Mouse (Mus musculus) embryonic facial prominence, embryonic 14.5 days (tissue): ENCODE results near the gene Trex1. TPM values are rescaled to one million over a fixed set of nuclear protein-coding genes. Genes with fewer than 3 reads are reported as not detected.

Experiments used
- ATAC-seq: fragments of 200-750 bp; cut with Nextera tagmentation; 2 replicates; pipeline ENCODE4 v1.8.0; 2017; ENCODE audit warnings: low read depth, moderate number of reproducible peaks, moderate TSS enrichment
- DNase-seq: peaks from one replicate; pipeline ENCODE4 v3.0.0-alpha.2; 2015; ENCODE audit warnings: low spot score
- H3K27ac ChIP-seq: fragments of 300-500 bp; sonication (generic); replicated peaks from 2 replicates; pipeline ENCODE4 v1.5.1; 2014; ENCODE audit warnings: low read depth, mild to moderate bottlenecking, low read length, moderate library complexity
- H3K27me3 ChIP-seq: fragments of 300-500 bp; sonication (generic); replicated peaks from 2 replicates; pipeline ENCODE4 v1.6.1; 2014; ENCODE audit warnings: low read length; ENCODE audit not compliant: control insufficient read depth, insufficient read depth
- H3K36me3 ChIP-seq: fragments of 300-500 bp; sonication (generic); 2 replicates; pipeline ENCODE4 v1.6.1; 2014; ENCODE audit warnings: low read length, mixed read lengths; ENCODE audit not compliant: control insufficient read depth, insufficient read depth
- H3K4me1 ChIP-seq: fragments of 300-500 bp; sonication (generic); 2 replicates; pipeline ENCODE4 v1.6.1; 2014; ENCODE audit warnings: antibody characterized with exemption, low read length; ENCODE audit not compliant: control insufficient read depth, insufficient read depth
- H3K4me2 ChIP-seq: fragments of 300-500 bp; sonication (generic); 2 replicates; pipeline ENCODE4 v1.6.1; 2014; ENCODE audit warnings: low read depth, mild to moderate bottlenecking, low read length, moderate library complexity, mixed read lengths
- H3K4me3 ChIP-seq: fragments of 300-500 bp; sonication (generic); 2 replicates; pipeline ENCODE4 v1.5.1; 2014; ENCODE audit warnings: low read depth, mild to moderate bottlenecking, low read length
- H3K9ac ChIP-seq: fragments of 300-500 bp; sonication (generic); 2 replicates; pipeline ENCODE4 v1.6.1; 2014; ENCODE audit warnings: low read depth, mild to moderate bottlenecking, low read length, moderate library complexity, mixed read lengths
- H3K9me3 ChIP-seq: fragments of 300-500 bp; sonication (generic); 2 replicates; pipeline ENCODE4 v1.6.1; 2016; ENCODE audit warnings: low read length; ENCODE audit not compliant: control insufficient read depth
- WGBS: fragments of 180-500 bp; shearing (Covaris S2); extraction: QIAGEN DNeasy Blood & Tissue Kit; methylation state at CpG from one replicate; pipeline ENCODE4 v1.1.7; 2014; 5-methylcytosine and 5-hydroxymethylcytosine counted together
- polyA plus RNA-seq: library from polyadenylated mRNA; unstranded; fragments of >200 nt; fragmentation: Nextera tagmentation; extraction: Ambion mirVana; gene quantifications from 2 replicates; pipeline ENCODE4 v1.2.1, GENCODE M21; 2014

Gene Trex1
- polyA plus RNA-seq, 1 experiment from 2014 or later = 15.5 TPM

GRCm38 (mm10) chr9:109009636-109010315 is 49.8 kb downstream of the Trex1 start:
- 39% methylated on average over 17 of the region's 17 CpGs for WGBS

GRCm38 (mm10) chr9:109008994-109009635 is 50.4 kb downstream of the Trex1 start:
- H3K27ac ChIP-seq = no peak overlapping the region
- 56% methylated on average over 10 of the region's 10 CpGs for WGBS
- H3K9me3 ChIP-seq = no peaks in the 10 kb centered on the region
- no peak overlapping the region for H3K4me2 ChIP-seq
- H3K36me3 ChIP-seq = 0 out of 2 replicates have a peak, but pooled peaks cover 37% of the 10 kb centered on the region
- H3K9ac ChIP-seq = no peak overlapping the region
- no peak overlapping the region for H3K4me3 ChIP-seq
- ATAC-seq = no peak
- H3K4me1 ChIP-seq = no peaks in the 10 kb centered on the region; the same call in 1 of the 2 replicates
- no peaks in the 10 kb centered on the region for H3K27me3 ChIP-seq
- DNase-seq = peak; percentile 30

More at GRCm38 (mm10) chr9:109009636-109010315, 49.8 kb downstream of the Trex1 start:
- Histone ChIP-seq H3K9me3 (no peaks in the 10 kb centered on the region), H3K27me3 (no peaks in the 10 kb centered on the region), H3K4me3 (no peak overlapping the region), H3K27ac (0 out of 2 replicates have a peak overlapping the region, but pooled peaks have one; percentile 28), H3K4me1 (no peaks in the 10 kb centered on the region; the same call in 1 of the 2 replicates), H3K4me2 (no peak overlapping the region), H3K9ac (no peak overlapping the region; the same call in 1 of the 2 replicates), H3K36me3 (0 out of 2 replicates have a peak, but pooled peaks cover 37% of the 10 kb centered on the region)
- ATAC-seq = peak; percentile 41; the same call in 1 of the 2 replicates
- DNase-seq = peak; percentile 23

- 77% methylated on average over 9 of the region's 9 CpGs for WGBS
- DNase-seq = no peak
- no peak overlapping the region for H3K9ac ChIP-seq
Measured at GRCm38 (mm10) chr9:109008081-109008480, 51.5 kb downstream of the Trex1 start.

More at GRCm38 (mm10) chr9:109008081-109008480, 51.5 kb downstream of the Trex1 start:
- H3K4me1 ChIP-seq = no peaks in the 10 kb centered on the region; the same call in 1 of the 2 replicates
- no peak overlapping the region for H3K27ac ChIP-seq
- 0 out of 2 replicates have a peak, but pooled peaks cover 37% of the 10 kb centered on the region for H3K36me3 ChIP-seq
- H3K4me2 ChIP-seq = no peak overlapping the region
- ATAC-seq = no peak
- no peaks in the 10 kb centered on the region for H3K27me3 ChIP-seq
- H3K4me3 ChIP-seq = no peak overlapping the region
- no peaks in the 10 kb centered on the region for H3K9me3 ChIP-seq

Other genes with a start within 250 kb of the Trex1 start
- 0.66 and 0.70 TPM in 2 replicates for gene Celsr3, start 233.4 kb downstream of the Trex1 start, polyA plus RNA-seq
- 14.3 and 15.4 TPM in 2 replicates for gene Slc26a6, start 206.5 kb downstream of the Trex1 start, polyA plus RNA-seq
- gene Tmem89, start 145.1 kb downstream of the Trex1 start, polyA plus RNA-seq = not detected in 2 replicates
- gene Uqcrc1, start 123.1 kb downstream of the Trex1 start, polyA plus RNA-seq = 454 and 456 TPM in 2 replicates
- 17.4 and 22.0 TPM in 2 replicates for gene Col7a1, start 106.1 kb downstream of the Trex1 start, polyA plus RNA-seq
- gene Ucn2, start 73.7 kb downstream of the Trex1 start, polyA plus RNA-seq = 0.64 and 1.3 TPM in 2 replicates
- gene Pfkfb4, start 68.0 kb downstream of the Trex1 start, polyA plus RNA-seq = 7.4 TPM in 2 replicates
- gene Shisa5, start 21.2 kb downstream of the Trex1 start, polyA plus RNA-seq = 81.7 and 90.0 TPM in 2 replicates
- 19.5 and 25.0 TPM in 2 replicates for gene Atrip, start 14.4 kb upstream of the Trex1 start, polyA plus RNA-seq
- gene Ccdc51, start 22.8 kb upstream of the Trex1 start, polyA plus RNA-seq = 11.4 and 11.6 TPM in 2 replicates
- 612 and 655 TPM in 2 replicates for gene Tma7, start 22.9 kb upstream of the Trex1 start, polyA plus RNA-seq
- gene Plxnb1, start 35.7 kb upstream of the Trex1 start, polyA plus RNA-seq = 9.1 and 9.7 TPM in 2 replicates
- gene Fbxw21, start 102.3 kb upstream of the Trex1 start, polyA plus RNA-seq = not detected in 2 replicates
- not detected in 2 replicates for gene Fbxw13, start 136.2 kb upstream of the Trex1 start, polyA plus RNA-seq
- not detected in 2 replicates for gene Fbxw20, start 175.0 kb upstream of the Trex1 start, polyA plus RNA-seq
- gene Fbxw14, start 227.9 kb upstream of the Trex1 start, polyA plus RNA-seq = not detected in 2 replicates